Mouse (Mus musculus) heart, adult 9 months (tissue): Measurements from ENCODE around the gene Anapc15.
"Not testable (repeated sequence)": the region's sequence is repeated elsewhere in the genome, so short reads cannot be mapped to it uniquely, and the experiment has no call there.

ENCODE experiments used
- DNase-seq, 2 experiments: peaks; one replicate each; pipeline ENCODE4 v3.0.0; 2022; ENCODE audit warnings: low spot score in 2 of 2

Anapc15 gene

GRCm38 (mm10) chr7:101949008-101949407 is 85.5 kb downstream of the Anapc15 start:
- DNase-seq = not testable (repeated sequence)
